Mouse (Mus musculus) ES-Bruce4 (cell line): ENCODE data around the gene Apoa1.

Experiments used
- CTCF ChIP-seq: IDR thresholded peaks from one replicate; pipeline ENCODE4 v1.8.1; 2011; ENCODE audit warnings: low read depth, low read length
- EP300 ChIP-seq: IDR thresholded peaks from 2 replicates; pipeline ENCODE4 v1.6.1; 2011; ENCODE audit warnings: low read depth, low read length; ENCODE audit not compliant: insufficient read depth
- POLR2A ChIP-seq: IDR thresholded peaks from one replicate; pipeline ENCODE4 v1.8.1; 2011; ENCODE audit warnings: low read length; ENCODE audit not compliant: insufficient read depth

DNA sequence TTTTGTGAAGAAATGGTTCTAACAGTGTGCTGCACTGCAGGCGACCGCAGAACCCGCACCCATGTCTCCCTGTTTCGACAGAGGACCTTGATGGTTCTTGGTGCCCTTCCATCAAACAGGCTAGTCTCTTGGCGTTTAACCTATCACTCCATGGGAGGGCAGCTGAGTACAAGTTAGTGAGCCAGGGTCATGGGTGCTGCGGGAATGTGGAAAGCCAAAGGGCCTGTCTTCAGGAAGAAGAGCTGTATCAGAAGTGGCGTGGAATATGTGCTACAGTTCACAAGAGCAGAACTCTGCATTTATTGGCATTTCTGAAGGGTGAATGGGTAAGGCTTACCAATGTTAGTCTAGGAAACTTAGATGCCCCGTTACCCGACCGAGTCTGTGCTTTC lies 13.4 kb upstream of the Apoa1 start:
- TF ChIP-seq POLR2A (no peak), EP300 (no peak), CTCF (no peak)
